Mouse (Mus musculus) mouse trophoblast stem cell (cell line): ENCODE data around the gene Cops8.

Experiments used
- in situ Hi-C, 2 experiments: fragments of 300-500 bp; cut with MseI, MboI; formaldehyde crosslinking; loops; 2 replicates in 1 of 2; 3 replicates in 1 of 2; pipeline ENCODE4 v1.15.1; 2025

Gene Cops8

DNA sequence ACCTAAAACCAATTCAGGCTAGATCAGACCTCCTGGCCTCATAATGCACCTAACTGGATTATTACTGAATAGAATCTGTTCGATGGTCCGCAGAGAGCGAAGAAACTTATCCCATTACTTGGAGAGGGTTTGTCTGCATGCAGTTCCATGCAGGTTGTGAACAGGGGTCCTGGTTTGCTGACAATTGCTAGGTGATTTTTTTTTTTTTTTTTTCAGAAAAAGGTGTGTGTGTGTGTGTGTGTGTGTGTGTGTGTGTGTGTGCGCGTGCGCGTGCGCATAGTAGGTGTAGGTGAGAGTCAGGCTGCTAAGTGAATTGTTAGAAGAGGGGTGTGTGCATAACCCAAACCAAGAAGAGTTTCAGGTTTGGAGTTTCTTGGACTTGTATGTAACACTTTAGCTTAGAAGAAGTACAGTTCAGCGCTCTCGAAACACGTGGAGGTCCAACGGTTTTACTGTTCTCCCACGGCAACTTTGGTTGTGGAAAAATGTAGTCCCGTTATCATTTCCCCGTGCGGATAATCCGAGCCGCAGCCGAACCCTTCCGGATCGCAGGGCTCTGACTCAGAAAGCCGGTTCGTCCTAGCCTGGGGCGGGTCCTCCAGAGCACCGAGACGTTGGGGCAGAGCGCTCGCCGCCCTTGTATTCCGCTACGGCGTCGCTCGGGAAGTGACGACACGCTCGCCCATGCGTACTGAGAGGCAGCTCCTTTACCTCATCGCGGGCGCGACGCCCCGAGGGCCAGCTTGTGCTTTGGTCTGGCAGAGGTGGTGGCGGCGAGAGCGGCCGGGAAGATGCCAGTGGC is at the start of gene Cops8:
Gene Cops8, plus strand, starts transcription at position 223 of the 802 bp plus-strand sequence.
- in situ Hi-C loops: no loop called here

DNA sequence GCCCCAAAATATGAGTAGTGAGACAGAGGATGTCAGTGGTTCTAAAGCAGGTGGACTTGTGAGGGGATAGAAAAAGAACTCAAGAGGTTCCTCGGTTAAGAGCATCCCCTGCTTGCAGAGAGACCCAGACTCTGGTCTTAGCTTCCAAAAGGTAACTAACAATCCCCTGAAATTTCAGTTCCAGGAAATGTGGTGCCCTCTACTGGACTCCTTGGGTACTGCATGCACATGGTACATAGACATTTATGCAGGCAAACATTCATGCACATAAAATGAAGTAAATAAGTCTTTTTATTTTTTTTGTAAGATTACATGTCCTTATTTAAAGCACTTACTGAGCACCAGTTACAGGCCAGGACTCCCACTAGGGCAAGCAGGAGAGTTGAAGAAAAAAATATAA is 45.6 kb upstream of the Cops8 start:
- in situ Hi-C loops: no loop called here

DNA sequence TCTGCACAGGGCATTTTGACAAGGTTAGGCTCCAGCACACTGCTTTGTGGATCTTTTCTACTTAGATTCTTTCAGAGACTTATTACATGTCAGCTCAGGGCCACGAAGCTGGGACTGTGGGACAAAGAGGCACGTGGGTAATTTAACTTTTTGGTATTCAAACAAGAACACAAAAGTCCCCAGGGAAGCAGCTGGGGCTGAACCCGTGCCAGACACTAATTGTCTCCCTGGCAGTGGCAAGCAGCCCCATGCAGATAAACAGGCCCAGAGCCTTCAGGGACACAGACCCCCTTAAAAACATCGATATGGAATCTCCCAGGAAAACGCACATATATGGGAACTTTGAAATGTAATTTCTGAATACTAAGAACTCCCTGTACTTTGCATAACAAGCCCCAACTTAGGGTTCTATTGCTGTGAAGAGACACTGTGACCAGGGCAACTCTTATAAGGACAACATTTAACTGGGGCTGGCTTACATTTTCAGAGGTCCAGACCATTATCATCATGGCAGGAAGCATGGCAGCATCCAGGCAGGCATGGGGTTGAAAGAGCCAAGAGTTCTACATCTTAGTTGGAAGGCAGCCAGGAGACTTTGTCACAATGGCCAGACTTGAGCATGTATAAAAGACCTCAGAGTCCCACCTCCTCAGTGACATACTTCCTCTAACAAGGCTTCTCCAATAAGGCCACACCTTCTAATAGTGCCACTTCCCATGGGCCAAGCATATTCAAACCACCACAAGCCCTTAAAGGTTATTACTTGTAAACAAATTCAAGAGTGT is 41.6 kb upstream of the Cops8 start:
- in situ Hi-C loops: no loop called here

DNA sequence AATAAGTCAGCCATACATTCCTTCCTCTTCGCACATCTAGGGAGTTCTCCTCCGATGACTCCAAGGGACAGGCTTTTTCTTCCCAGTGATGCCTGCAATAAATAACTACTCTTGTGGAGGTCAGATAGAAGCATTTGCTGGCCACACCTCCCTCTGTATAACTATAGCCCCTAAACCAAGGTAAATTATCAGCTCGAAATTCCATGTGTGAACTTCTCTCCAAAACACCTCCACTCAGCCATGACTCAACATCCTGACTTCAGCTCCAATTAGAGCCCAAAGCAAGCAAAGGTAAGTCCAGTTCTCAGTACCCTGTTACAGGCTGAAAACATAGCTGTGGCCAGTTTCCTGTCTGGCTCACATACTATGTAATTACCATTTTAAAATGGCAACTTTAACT is 38.8 kb upstream of the Cops8 start:
- in situ Hi-C loops: no loop called here

DNA sequence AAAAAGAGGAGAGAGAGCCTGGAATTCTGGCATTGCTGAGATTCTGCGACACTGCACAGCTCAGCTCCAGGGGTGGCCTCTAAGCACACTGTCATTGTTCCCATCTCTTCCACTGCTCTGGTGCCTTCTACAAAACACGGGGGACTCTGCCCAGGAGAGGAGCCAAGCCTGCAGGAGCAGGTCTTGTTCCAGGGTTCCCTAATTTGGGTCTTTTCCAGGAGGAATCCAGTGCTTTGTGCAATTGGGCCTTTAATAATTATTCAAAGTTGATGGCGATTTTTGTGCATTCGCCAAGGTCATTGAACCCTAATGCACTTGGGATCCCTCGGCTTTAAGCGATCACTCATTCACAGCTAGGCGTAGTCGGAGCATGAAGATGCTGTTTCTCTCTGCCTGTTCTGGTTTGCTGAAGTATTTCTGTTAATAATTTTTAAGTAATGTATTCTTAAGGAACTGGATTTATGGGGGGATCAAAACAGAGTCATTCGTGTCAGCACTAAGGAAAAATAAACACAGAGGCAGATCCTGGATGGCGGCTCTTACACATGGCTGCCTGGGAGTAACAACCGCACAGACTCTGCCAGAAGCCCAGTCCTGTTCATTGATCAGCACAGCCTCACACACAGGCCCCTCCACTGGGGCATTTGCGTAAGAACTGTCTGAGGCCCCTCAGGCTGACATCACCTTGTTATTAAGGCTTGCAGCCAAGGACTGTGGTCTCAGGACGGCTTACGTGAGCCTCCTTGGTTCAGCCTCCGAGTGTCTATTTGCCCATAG is 35.9 kb upstream of the Cops8 start:
- in situ Hi-C loops: no loop called here

DNA sequence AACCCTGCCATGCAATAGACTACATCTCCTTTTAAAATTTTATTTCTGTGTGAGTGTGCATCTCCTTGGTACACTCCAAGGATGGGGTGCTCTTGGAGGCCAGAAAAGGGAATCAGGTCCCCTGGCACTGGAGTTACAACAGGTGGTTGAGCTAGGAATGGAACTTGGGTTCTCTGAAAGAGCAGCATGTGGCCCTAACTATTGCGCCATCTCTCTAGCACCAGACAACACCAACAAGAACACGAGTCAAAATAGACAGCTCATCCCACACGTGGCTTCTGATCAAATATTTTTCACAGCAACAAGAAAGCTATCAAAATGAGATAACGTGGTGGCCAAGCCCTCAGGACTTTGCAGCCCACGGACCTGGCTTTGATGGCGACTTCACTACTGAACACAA is 28.9 kb upstream of the Cops8 start:
- in situ Hi-C loops: no loop called here

DNA sequence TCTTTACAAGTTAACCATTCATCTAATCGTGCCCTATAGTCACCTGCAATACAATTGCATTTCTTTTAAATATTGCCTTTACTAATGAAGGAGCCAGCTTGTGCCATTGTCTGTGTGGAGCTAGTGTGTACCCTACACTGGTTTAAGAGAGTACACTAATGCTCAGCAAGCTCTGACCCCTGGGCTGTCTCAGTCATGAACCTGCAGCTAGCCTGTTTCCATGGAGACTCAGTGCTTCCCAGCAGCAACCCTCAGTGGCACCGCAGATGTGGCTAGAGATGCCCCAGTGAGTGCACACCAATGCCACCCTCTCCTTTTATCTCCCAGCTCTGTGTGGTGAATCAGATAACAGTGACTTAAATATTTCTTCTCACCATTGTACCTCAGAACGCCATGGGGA is 27.9 kb upstream of the Cops8 start:
- in situ Hi-C loops: no loop called here

DNA sequence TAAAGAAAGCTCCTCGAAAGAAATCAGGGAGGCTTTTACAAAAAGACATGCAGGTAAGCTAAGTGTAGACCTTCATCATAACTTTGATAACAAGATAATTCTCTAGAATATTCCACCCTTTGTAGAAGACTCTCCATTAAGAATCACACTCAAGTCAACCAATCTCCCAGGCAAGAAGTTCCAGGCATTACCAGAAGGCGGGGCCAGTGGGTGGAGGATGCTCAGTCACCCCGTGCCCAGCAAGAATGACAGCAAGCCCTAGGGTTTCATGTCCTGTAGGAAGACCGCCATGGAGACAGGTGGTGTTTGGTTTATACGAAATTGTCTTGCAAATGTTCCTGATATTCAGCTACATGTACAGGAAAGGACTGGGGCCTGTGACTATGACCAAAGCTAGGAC is 25.4 kb upstream of the Cops8 start:
- in situ Hi-C loops: no loop called here

DNA sequence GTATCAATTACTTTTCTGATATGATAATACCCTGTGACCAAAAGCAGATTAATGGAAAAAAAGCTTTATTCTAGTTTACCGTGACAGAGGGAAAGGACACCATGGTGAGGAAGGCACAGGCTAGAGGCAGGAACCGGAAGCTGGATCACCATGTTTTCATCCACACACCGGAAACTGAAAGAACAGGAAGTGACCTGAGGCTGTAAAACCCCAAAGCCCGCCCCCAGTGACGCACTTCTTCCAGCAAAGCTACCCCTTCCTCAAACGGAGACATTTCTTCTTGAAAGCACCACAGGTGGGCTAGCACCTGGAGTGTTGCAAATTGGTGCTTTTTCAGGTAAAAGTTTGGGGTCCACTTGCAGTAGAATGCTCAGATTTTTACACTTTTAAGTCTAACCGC is 20.1 kb upstream of the Cops8 start:
- in situ Hi-C loops: no loop called here

DNA sequence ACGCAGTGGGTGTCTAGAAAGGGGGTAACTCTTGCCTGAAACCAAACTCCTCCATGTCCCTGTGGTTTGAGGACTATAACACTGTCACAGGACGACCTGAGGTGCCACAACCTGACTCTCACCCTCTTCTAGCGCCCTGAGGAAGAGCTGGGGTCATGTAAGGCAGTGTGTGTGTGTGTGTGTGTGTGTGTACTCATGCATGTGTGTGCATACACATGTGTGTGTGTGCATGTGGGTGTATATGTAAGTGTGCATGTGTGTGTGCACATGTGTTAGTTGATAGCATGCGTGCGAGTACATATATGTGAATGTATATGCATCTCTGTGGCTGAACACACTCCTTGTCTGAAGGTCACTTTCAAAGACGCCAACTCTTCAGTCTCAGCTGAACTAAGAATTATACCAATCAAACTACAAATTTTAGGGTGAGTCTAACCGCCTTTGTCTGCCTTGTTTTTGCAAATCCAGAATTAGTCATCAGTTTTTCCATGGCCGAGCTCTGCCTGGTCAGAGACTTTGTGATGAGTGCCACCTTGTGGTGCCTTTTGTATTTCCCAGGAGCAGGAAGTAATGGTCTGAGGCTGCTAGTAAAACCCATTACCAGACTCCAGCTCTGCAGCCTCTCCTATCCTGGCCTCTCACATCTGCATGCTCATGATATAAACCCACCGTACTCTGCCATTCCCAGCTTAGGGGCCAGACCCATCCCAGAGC is 14.6 kb upstream of the Cops8 start:
- in situ Hi-C loops: loop anchor here in 1 of 2 experiments (5.0 kb wide), 1 partner anchor 526 kb away; no protein-coding TSS in a partner anchor

DNA sequence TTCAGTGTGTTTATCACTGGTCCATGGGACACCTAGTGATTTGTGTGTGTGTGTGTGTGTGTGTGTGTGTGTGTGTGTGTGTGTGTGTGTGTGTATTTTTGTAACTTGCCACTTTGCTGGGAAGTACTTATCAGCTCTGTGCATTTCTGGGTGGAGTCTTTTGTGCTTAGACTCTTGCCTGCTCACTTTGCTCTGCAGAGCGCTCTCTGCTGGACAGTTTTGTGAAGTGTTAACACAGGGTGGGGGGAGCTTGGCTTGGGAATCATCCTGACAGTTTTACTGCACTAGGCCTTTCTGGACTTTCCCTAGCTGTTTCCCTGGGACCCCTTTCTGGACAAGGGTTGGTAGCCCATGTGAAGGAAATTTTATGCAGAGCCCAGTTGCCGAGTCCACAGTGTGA is 12.0 kb upstream of the Cops8 start:
- in situ Hi-C loops: loop anchor here (5.0 to 10.0 kb wide), 2 partner anchors 386 to 528 kb away; partner anchors contain the start of gene Ackr3 (in 2 of the 2)

DNA sequence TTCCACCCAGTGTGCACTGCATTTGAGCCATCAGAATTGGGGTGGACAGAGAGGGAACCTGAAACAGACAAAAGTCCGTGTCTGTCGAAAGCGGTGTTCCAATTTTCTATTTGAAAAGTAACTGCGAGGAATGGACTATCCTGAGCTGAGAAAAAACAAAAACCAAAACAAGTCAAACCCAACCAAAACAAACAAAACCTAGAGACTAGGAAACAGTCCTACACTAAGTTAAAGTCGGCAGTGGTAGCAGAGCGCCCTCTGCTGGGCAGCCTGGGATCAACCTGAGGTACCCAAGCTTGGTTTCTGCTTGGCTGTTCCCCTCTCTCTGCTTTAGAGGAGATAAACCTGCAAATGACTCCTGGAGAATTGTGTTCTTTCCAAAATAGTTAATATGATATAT is 10.0 kb upstream of the Cops8 start:
- in situ Hi-C loops: loop anchor here (5.0 to 10.0 kb wide), 2 partner anchors 388 to 530 kb away; partner anchors contain the start of gene Ackr3 (in 2 of the 2)

DNA sequence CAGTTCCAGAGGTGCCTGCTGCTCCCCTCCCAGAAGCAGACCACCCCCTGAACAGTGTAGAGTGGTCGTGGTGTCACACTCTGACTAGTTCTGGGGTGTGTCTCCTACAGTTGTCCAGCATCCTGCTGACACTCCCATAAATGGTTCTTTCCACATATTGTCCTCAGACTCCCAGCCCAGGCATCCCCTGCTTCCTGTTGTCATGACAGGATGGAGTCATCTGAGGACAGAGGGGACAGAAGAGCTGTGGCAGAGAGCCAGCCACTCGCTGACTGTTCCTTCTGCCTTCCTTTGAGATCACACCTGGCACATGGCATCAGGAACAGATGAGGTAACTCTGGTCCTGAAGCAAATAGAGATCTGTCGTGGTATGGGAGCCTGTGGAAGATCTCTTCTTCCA is 3.6 kb upstream of the Cops8 start:
- in situ Hi-C loops: loop anchor here (10.0 kb wide), 1 partner anchor 394 kb away; the partner anchor contains the start of gene Ackr3 (in 2 of the 2)

DNA sequence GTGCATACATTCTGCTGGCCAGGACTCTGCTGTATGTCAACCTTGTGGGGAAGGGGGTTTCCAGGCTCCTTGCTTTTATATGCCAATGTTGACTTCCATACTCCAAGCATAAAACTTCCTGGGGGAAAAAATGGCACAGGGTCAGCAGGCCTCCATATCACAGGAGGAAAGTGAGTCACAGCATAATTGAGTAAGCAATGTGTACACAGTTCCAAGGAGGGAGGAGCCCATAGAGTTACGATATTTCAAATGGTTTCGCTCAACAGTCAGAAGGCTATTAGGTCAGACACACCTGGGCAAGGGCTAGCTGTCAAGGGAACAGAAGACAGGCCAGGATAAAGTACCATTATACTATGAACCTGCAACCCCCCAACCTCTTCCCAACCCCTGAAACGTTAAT is 1.7 kb upstream of the Cops8 start:
- in situ Hi-C loops: no loop called here

DNA sequence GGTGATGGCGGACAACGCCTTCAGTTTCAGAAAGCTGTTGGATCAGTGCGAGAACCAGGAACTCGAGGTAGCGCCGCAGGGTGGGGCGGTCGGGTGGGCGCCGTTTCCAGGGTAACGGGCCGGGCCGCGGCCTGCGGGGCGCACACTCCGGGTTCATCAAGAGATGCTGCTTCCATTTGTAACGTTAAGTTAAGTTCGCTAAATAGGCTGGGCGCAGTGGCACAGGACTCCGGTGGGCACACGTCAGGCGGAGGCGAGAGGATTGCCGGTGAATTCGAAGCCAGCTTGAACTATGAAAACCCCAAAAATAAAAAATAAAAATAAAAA is 743 bp downstream of the Cops8 start:
- in situ Hi-C loops: no loop called here

DNA sequence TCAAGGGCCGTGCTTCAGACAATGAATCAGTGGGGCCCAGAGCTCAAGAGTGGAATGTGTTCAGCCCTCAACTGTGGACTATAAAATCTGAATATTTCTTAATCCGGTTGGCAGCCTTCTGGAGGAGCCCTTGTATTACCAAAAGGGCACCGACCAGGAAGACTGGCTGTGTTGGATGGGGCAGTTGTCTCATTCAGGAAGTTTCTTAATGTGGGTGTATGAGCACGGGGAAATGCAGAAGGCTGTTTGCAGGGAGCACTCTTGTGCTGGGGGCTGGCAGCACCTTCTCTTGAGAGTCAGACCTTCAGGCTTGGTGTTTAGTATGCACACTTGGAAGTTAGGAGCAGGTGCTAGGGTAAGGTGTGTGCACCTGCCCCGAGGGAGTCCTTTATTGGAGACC is 6.6 kb downstream of the Cops8 start:
- in situ Hi-C loops: no loop called here

DNA sequence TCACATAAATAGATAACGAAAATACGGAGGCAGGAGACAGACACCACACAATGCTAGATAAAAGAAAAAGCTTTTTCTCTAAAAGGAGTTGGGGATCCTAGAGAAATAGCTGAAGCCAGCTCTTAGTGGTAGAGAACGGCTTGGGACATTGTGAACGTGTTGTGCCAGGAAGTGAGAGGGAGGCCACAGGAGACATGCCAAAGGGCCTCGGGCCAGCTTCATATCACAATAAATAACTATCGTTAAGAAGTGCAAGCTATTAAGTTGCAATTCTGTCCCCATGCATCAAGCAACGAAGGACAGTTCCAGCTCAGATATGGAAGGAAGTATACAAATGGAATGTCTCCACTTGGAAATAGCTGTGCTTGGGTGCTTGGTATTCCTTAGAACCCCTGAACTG is 14.5 kb downstream of the Cops8 start:
- in situ Hi-C loops: no loop called here

DNA sequence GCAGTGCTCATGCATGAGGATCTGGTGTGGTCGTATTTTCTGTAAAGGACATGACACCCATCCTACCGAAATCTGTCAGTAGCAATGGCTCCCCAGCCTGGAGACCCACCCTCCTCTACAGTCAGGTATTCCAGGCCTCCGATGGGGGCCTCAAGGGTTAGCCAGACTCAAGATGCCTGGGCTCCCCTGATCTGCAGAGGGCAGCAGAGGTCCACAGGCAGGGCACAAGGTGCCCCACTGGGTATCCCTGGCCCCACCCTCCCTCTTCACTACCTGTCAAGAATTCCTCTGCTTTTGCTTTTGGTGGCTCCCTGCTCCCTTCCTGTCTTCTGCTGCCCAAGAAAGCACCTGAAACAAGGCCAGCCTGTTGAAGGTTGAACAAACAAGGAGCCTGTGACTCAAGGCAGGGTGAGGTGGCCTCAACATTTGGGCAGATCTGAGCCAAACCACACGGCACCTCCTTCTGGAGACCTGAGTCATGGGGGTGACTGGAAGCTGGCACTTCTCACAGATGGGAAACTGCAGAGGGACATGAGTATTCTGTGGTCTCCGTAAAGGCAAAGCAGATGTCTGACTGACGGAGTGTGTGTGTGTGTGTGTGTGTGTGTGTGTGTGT is 30.7 kb downstream of the Cops8 start:
- in situ Hi-C loops: no loop called here

DNA sequence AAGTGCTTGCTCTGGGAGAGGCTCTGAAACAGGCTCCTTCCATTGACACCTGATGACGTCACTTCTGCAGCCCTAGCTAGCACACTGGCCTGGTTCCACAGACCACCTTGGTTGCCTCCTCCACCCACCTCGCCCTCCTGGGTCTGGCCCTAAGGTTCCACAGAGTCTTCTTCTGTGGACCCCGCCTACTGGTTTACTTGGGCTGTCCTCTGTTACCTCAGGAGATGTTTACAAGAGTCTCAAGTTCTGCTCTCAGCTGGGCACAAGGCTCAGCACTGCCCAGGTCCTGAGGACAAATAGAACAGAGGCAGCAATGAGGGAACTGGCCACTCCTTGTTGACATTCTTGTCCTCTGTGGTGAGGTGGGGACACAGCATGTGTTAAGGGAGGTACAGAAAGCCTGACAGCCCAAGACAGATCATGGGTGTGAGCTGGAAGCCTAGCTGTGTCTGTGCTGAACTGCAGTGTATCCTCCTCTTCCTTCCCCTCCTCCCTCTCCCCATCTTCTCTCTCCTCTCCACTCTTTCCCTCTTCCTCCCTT is 31.5 kb downstream of the Cops8 start:
- in situ Hi-C loops: no loop called here

DNA sequence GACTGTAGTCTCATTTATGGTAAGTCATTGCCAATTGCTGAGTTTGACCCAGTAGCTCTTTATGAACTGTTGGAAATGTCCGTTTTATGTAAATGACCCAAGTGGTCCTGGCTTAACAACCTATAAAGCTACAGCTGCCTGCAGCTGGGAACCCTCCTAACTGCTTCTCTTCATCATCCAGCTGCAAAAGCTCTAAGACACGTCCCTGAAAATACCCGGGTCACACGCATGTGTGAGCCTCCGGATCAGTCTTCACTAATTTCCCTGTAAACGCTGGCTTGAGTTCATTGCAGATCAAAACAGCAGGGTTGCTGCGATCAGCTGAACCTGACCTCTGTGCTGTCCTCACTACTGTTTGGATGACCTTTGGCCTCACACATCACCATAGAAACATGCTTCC is 35.6 kb downstream of the Cops8 start:
- in situ Hi-C loops: no loop called here
